Mouse (Mus musculus) MEL (cell line): ENCODE measurements around the gene Ptgir. TPM values are rescaled to one million over a fixed set of nuclear protein-coding genes. Genes with fewer than 3 reads are reported as not detected.

ENCODE experiments used
- DNase-seq: peaks from one replicate; pipeline ENCODE4 v3.0.0; 2011; ENCODE audit warnings: low read depth, low spot score
- H3K27ac ChIP-seq: 2 replicates; pipeline ENCODE4 v1.5.1; 2012; ENCODE audit warnings: low read depth, mild to moderate bottlenecking, control low read depth, low read length, moderate library complexity; ENCODE audit not compliant: control insufficient read depth
- H3K27me3 ChIP-seq, 2 experiments: fragments of 150-350 bp in 1 of 2; sonication (generic) in 1 of 2; 2 replicates each; pipeline ENCODE4 v1.6.1; 2012; ENCODE audit warnings: low read length in 2 of 2, mild to moderate bottlenecking in 2 of 2, improper control_type of control experiment in 1 of 2, moderate library complexity in 1 of 2; ENCODE audit not compliant: insufficient read depth in 2 of 2, control insufficient read depth in 1 of 2
- H3K36me3 ChIP-seq, 2 experiments: 2 replicates each; pipeline ENCODE4 v1.6.1; 2012 to 2014; ENCODE audit warnings: low read length in 2 of 2, improper control_type of control experiment in 1 of 2, inconsistent platforms in 1 of 2, mild to moderate bottlenecking in 1 of 2; ENCODE audit not compliant: insufficient read depth in 2 of 2, control insufficient read depth in 1 of 2
- H3K4me1 ChIP-seq, 2 experiments: fragments of 150-350 bp in 1 of 2; sonication (generic) in 1 of 2; 2 replicates each; pipeline ENCODE4 v1.6.1; 2012; ENCODE audit warnings: low read length in 2 of 2, improper control_type of control experiment in 1 of 2, mild to moderate bottlenecking in 1 of 2; ENCODE audit not compliant: insufficient read depth in 2 of 2, control insufficient read depth in 1 of 2
- H3K4me3 ChIP-seq, 2 experiments: fragments of 150-350 bp in 1 of 2; sonication (generic) in 1 of 2; 2 replicates each; pipeline ENCODE4 v1.5.1; 2012; ENCODE audit warnings: low read depth in 2 of 2, low read length in 2 of 2, mild to moderate bottlenecking in 2 of 2, moderate library complexity in 2 of 2, control low read depth in 1 of 2, improper control_type of control experiment in 1 of 2; ENCODE audit not compliant: control insufficient read depth in 1 of 2, insufficient read depth in 1 of 2
- H3K79me2 ChIP-seq: 2 replicates; pipeline ENCODE4 v1.6.1; 2012; ENCODE audit warnings: mild to moderate bottlenecking, low read length, moderate library complexity; ENCODE audit not compliant: control insufficient read depth, poor library complexity, insufficient read depth
- H3K9ac ChIP-seq: 2 replicates; pipeline ENCODE4 v1.6.1; 2012; ENCODE audit warnings: low read depth, mild to moderate bottlenecking, control low read depth, low read length, moderate library complexity; ENCODE audit not compliant: control insufficient read depth, poor library complexity, severe bottlenecking
- H3K9me3 ChIP-seq: fragments of 150-350 bp; sonication (generic); replicated peaks from 2 replicates; pipeline ENCODE4 v1.6.1; 2012; ENCODE audit warnings: mild to moderate bottlenecking, low read length, improper control_type of control experiment, moderate library complexity; ENCODE audit not compliant: insufficient read depth
- BHLHE40 ChIP-seq: IDR thresholded peaks from 2 replicates; pipeline ENCODE4 v1.6.1; 2012; ENCODE audit warnings: low read depth, mild to moderate bottlenecking, inconsistent platforms, low read length, improper control_type of control experiment, borderline replicate concordance
- CHD2 ChIP-seq: IDR thresholded peaks from 2 replicates; pipeline ENCODE4 v1.6.1; 2011; ENCODE audit warnings: low read length, improper control_type of control experiment
- CTCF ChIP-seq, 3 experiments: IDR thresholded peaks in 2 of 3; conservative IDR thresholded peaks in 1 of 3; 2 replicates each; pipeline ENCODE4 v1.5.1; 2011 to 2012; ENCODE audit warnings: low read length in 3 of 3, low read depth in 2 of 3, mild to moderate bottlenecking in 2 of 3, improper control_type of control experiment in 1 of 3, inconsistent platforms in 1 of 3, mixed read lengths in 1 of 3, moderate library complexity in 1 of 3; ENCODE audit not compliant: control insufficient read depth in 1 of 3, insufficient read depth in 1 of 3, poor library complexity in 1 of 3, severe bottlenecking in 1 of 3
- E2F4 ChIP-seq: IDR thresholded peaks from 2 replicates; pipeline ENCODE4 v1.6.1; 2011; ENCODE audit warnings: low read depth, low read length, improper control_type of control experiment, borderline replicate concordance
- ELF1 ChIP-seq: IDR thresholded peaks from 2 replicates; pipeline ENCODE4 v1.6.1; 2014; ENCODE audit warnings: low read depth, mild to moderate bottlenecking, inconsistent platforms, low read length, improper control_type of control experiment, moderate library complexity
- EP300 ChIP-seq, 2 experiments: IDR thresholded peaks; 2 replicates each; pipeline ENCODE4 v1.6.1; 2011; ENCODE audit warnings: improper control_type of control experiment in 2 of 2, low read length in 2 of 2, low read depth in 1 of 2, mild to moderate bottlenecking in 1 of 2
- GABPA ChIP-seq: IDR thresholded peaks from 2 replicates; pipeline ENCODE4 v1.6.1; 2012; ENCODE audit warnings: low read depth, mild to moderate bottlenecking, inconsistent platforms, low read length, improper control_type of control experiment, moderate library complexity
- GATA1 ChIP-seq: IDR thresholded peaks from 2 replicates; pipeline ENCODE4 v1.6.1; 2011; ENCODE audit warnings: low read depth, low read length, improper control_type of control experiment
- HCFC1 ChIP-seq: IDR thresholded peaks from 2 replicates; pipeline ENCODE4 v1.6.1; 2012; ENCODE audit warnings: low read depth, mild to moderate bottlenecking, inconsistent platforms, low read length, improper control_type of control experiment, moderate library complexity
- JUND ChIP-seq: IDR thresholded peaks from 2 replicates; pipeline ENCODE4 v1.6.1; 2011; ENCODE audit warnings: low read depth, mild to moderate bottlenecking, improper control_type of control experiment, low read length
- KAT2A ChIP-seq: conservative IDR thresholded peaks from 2 replicates; pipeline ENCODE4 v1.6.1; 2012; ENCODE audit warnings: low read depth, low read length, improper control_type of control experiment, inconsistent platforms
- MAX ChIP-seq: IDR thresholded peaks from 2 replicates; pipeline ENCODE4 v1.6.1; 2011; ENCODE audit warnings: low read length, improper control_type of control experiment
- MAZ ChIP-seq: IDR thresholded peaks from 2 replicates; pipeline ENCODE4 v1.6.1; 2012; ENCODE audit warnings: low read depth, mild to moderate bottlenecking, inconsistent platforms, low read length, improper control_type of control experiment
- MXI1 ChIP-seq: IDR thresholded peaks from 2 replicates; pipeline ENCODE4 v1.6.1; 2011; ENCODE audit warnings: mild to moderate bottlenecking, low read depth, low read length, improper control_type of control experiment
- MYB ChIP-seq: IDR thresholded peaks from 2 replicates; pipeline ENCODE4 v1.6.1; 2011; ENCODE audit warnings: mild to moderate bottlenecking, low read depth, low read length, improper control_type of control experiment
- MYC ChIP-seq: IDR thresholded peaks from 2 replicates; pipeline ENCODE4 v1.6.1; 2011; ENCODE audit warnings: low read depth, mild to moderate bottlenecking, low read length, improper control_type of control experiment, moderate library complexity
- NRF1 ChIP-seq: IDR thresholded peaks from 2 replicates; pipeline ENCODE4 v1.6.1; 2014; ENCODE audit warnings: low read depth, mild to moderate bottlenecking, inconsistent platforms, low read length, improper control_type of control experiment, moderate library complexity; ENCODE audit not compliant: poor library complexity, insufficient read depth, severe bottlenecking
- POLR2A ChIP-seq, 2 experiments: IDR thresholded peaks; 2 replicates each; pipeline ENCODE4 v1.6.1; 2011 to 2012; ENCODE audit warnings: low read length in 2 of 2, mild to moderate bottlenecking in 2 of 2, control low read depth in 1 of 2, improper control_type of control experiment in 1 of 2, low read depth in 1 of 2, moderate library complexity in 1 of 2; ENCODE audit not compliant: control insufficient read depth in 1 of 2, insufficient read depth in 1 of 2, poor library complexity in 1 of 2
- POLR2AphosphoS5 ChIP-seq: IDR thresholded peaks from 2 replicates; pipeline ENCODE4 v1.6.1; 2012; ENCODE audit warnings: low read depth, borderline replicate concordance, mild to moderate bottlenecking, inconsistent platforms, low read length, moderate library complexity, mixed read lengths
- RCOR1 ChIP-seq: IDR thresholded peaks from 2 replicates; pipeline ENCODE4 v1.6.1; 2012; ENCODE audit warnings: low read depth, mild to moderate bottlenecking, inconsistent platforms, low read length, improper control_type of control experiment
- SIN3A ChIP-seq: IDR thresholded peaks from 2 replicates; pipeline ENCODE4 v1.6.1; 2012; ENCODE audit warnings: low read length, improper control_type of control experiment, inconsistent platforms
- SMC3 ChIP-seq: IDR thresholded peaks from 2 replicates; pipeline ENCODE4 v1.6.1; 2011; ENCODE audit warnings: low read depth, low read length, improper control_type of control experiment
- TBP ChIP-seq: IDR thresholded peaks from 2 replicates; pipeline ENCODE4 v1.8.0; 2011; ENCODE audit warnings: low read depth, low read length, improper control_type of control experiment
- TCF12 ChIP-seq: IDR thresholded peaks from 2 replicates; pipeline ENCODE4 v1.6.1; 2014; ENCODE audit warnings: low read depth, mild to moderate bottlenecking, inconsistent platforms, low read length, improper control_type of control experiment, moderate library complexity
- USF1 ChIP-seq: IDR thresholded peaks from 2 replicates; pipeline ENCODE4 v1.6.1; 2014; ENCODE audit warnings: low read depth, mild to moderate bottlenecking, inconsistent platforms, low read length, improper control_type of control experiment, moderate library complexity
- ZC3H11A ChIP-seq: IDR thresholded peaks from 2 replicates; pipeline ENCODE4 v1.6.1; 2012; ENCODE audit warnings: low read depth, mild to moderate bottlenecking, inconsistent platforms, low read length, improper control_type of control experiment
- ZKSCAN1 ChIP-seq: IDR thresholded peaks from 2 replicates; pipeline ENCODE4 v1.6.1; 2012; ENCODE audit warnings: low read depth, mild to moderate bottlenecking, inconsistent platforms, low read length, improper control_type of control experiment, moderate library complexity
- ZMIZ1 ChIP-seq: IDR thresholded peaks from 2 replicates; pipeline ENCODE4 v1.6.1; 2012; ENCODE audit warnings: low read depth, mild to moderate bottlenecking, inconsistent platforms, low read length, improper control_type of control experiment, moderate library complexity
- polyA plus RNA-seq, 2 experiments: library from polyadenylated mRNA; stranded (reverse) in 1 of 2; unstranded in 1 of 2; fragments of >175 nt in 1 of 2; fragments of >200 nt in 1 of 2; gene quantifications; 2 replicates each; pipeline versions ENCODE4 v1.2.1 to v1.2.4; 2012; ENCODE audit warnings: low replicate concordance in 2 of 2, low read depth in 1 of 2; ENCODE audit not compliant: insufficient read length in 2 of 2, insufficient read depth in 1 of 2, missing spikeins in 1 of 2
- total RNA-seq: library from RNA; depleted of rRNA; stranded (reverse); fragments of 300-350 nt; gene quantifications from 2 replicates; pipeline ENCODE4 v1.2.3, GENCODE M21; 2012

Gene Ptgir
- total and polyA plus RNA-seq, 3 experiments = 22.8 to 23.7 TPM; not detected in 1

GRCm38 (mm10) chr7:16918014-16918413, 11.7 kb downstream of the Ptgir start:
- Histone ChIP-seq H3K9ac (no peak overlapping the region), H3K79me2 (peaks cover 36% of the 10 kb centered on the region), H3K36me3 (peaks cover 0 to 10% of the 10 kb centered on the region in 2 experiments; a peak in 2 of 4 replicates), H3K9me3 (no peaks in the 10 kb centered on the region), H3K27me3 (no peaks in the 10 kb centered on the region), H3K27ac (no peak overlapping the region), H3K4me3 (no peak overlapping the region), H3K4me1 (peaks cover 0 to 19% of the 10 kb centered on the region in 2 experiments; a peak in 3 of 4 replicates)
- DNase-seq = no peak
- TF ChIP-seq GABPA (no peak), TBP (no peak), MYC (no peak), MYB (no peak), MXI1 (no peak), USF1 (no peak), EP300 (IDR thresholded peaks at IDR 0.05; ENCODE audit: low read depth in 1 of 2, low read length in 2 of 2) (no peak), POLR2A (IDR thresholded peaks at IDR 0.05; ENCODE audit: control insufficient read depth in 1 of 2, insufficient read depth in 1 of 2, low read depth in 1 of 2, low read length in 2 of 2, poor library complexity in 1 of 2) (no peak), JUND (no peak), ELF1 (no peak), E2F4 (no peak), HCFC1 (no peak), CHD2 (no peak), NRF1 (no peak), ZMIZ1 (no peak), MAX (no peak), MAZ (no peak), BHLHE40 (no peak), SIN3A (no peak), GATA1 (no peak)

DNA sequence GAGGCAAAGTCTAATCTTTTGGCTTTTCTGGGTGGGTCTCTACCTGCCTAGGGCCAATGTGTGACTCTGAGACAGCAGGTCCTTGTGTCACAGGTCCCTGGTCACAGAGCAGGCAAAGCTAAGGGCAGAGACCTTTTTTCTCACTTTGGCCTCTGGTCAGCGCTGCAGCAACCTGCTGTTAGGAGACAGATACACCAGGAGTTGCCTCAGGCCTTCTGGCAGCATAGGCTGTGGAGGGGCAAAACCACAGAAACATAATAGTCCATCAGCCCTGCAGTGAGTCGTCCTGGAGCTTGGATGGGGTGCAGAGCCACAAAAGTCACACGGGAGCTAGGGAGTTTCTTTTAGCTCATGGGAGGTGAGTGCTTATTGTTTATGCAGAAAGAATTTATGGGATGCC, 12.4 kb downstream of the Ptgir start:
- Histone ChIP-seq H3K27me3 (no peaks in the 10 kb centered on the region), H3K9ac (no peak overlapping the region), H3K36me3 (peaks cover 0 to 10% of the 10 kb centered on the region in 2 experiments; a peak in 2 of 4 replicates), H3K79me2 (peaks cover 42% of the 10 kb centered on the region), H3K4me1 (peaks cover 0 to 15% of the 10 kb centered on the region in 2 experiments; a peak in 3 of 4 replicates), H3K4me3 (no peak overlapping the region), H3K27ac (no peak overlapping the region)
- no peak for DNase-seq
- no peak for TF ChIP-seq BHLHE40
- no peak for TF ChIP-seq NRF1
- no peak for TF ChIP-seq KAT2A
- TF ChIP-seq TCF12 = no peak
- TF ChIP-seq RCOR1 = no peak
- no peak for TF ChIP-seq ELF1
- TF ChIP-seq POLR2AphosphoS5 = no peak
- TF ChIP-seq MYC = no peak
- TF ChIP-seq CTCF (IDR thresholded peaks at IDR 0.05 in 2 of 3, conservative IDR thresholded peaks at IDR 0.05 in 1 of 3; ENCODE audit: control insufficient read depth in 1 of 3, insufficient read depth in 1 of 3, low read depth in 2 of 3, low read length in 3 of 3, poor library complexity in 1 of 3, severe bottlenecking in 1 of 3) = no peak
- TF ChIP-seq ZC3H11A = no peak
- TF ChIP-seq ZMIZ1 = no peak
- TF ChIP-seq E2F4 = no peak
- TF ChIP-seq SMC3 = no peak
- no peak for TF ChIP-seq JUND
- TF ChIP-seq ZKSCAN1 = no peak
- no peak for TF ChIP-seq CHD2
- TF ChIP-seq MAZ = no peak
- no peak for TF ChIP-seq EP300 (IDR thresholded peaks at IDR 0.05; ENCODE audit: low read depth in 1 of 2, low read length in 2 of 2)
- TF ChIP-seq USF1 = no peak
- TF ChIP-seq MAX = no peak
- TF ChIP-seq, all 39 proteins: peak for 0
- no peaks in the 10 kb centered on the region for H3K9me3 ChIP-seq
